Mouse (Mus musculus) urinary bladder, postnatal 25 days (tissue): ENCODE results near the gene Zfp524.
"Not testable (repeated sequence)": the region's sequence is repeated elsewhere in the genome, so short reads cannot be mapped to it uniquely, and the experiment has no call there.

Source experiments
- DNase-seq: peaks from one replicate; pipeline ENCODE4 v3.0.0; 2022; ENCODE audit warnings: low spot score

Gene Zfp524

DNA sequence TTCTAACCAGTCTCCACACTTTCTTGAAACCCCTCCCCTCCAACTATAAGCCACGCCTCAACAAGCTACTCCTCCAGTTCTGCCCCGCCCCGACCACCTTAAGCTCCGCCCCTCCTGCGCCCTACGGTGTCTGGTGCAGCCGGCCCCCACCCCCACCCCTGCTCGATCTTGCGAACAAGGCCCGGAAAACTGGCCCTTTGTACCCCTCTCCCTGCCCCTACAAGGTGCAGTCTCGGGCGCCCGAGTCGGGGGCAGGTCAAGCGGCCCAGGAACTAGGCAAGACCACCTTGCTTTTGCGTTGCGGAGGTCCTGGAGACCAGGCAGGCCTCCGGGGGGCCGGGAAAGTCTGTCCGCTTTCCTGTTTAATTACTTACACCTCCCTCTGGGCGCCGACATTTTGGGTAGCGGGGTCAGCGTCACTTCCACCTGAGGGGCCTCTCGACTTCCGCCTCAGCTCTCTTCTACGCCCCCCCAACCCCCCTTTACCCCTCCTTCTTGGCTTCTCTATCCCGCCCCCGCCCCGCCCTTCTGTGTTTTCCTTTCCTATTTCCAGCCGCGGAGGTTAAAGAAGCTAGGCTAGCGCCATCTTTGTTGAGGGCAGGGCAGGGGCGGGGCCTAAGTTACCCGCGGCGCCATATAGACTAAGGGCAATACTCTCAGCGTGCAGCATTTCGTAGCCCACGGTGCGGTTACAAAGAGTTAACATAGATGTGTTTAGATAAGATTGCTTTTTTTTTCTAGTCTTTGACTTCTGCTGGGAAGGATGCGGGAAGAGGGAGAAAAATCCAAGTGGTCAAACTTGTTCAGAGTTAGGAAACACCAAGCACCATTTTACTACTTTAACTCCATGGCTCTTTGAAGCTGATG lies at the start of gene Zfp524, which contains the start of gene Fiz1:
Gene Zfp524, plus strand, starts transcription at position 165 of the 867 bp plus-strand sequence.
Gene Fiz1, minus strand, starts transcription at position 447 of the 867 bp plus-strand sequence.
- peak; percentile 97 for DNase-seq

DNA sequence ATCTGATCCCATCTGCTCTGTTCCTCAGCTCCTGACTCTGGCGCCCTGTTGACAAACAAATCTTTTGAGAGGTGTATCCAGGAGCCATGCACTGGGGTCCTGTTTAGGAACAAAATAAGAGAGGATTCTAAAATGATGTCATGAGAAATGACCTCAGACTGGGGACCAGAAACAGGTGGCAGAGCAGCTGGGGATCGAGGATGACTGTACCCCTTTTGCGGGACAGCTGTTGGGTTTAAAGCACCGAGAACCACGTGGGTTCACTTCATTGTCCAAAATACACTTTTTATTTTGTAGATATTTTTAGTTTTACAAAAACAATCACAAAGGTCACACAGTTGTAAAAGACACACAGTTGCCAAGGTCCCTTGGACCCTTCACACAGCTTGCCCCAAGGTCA lies 49.2 kb upstream of the Zfp524 start:
- DNase-seq, result no peak

DNA sequence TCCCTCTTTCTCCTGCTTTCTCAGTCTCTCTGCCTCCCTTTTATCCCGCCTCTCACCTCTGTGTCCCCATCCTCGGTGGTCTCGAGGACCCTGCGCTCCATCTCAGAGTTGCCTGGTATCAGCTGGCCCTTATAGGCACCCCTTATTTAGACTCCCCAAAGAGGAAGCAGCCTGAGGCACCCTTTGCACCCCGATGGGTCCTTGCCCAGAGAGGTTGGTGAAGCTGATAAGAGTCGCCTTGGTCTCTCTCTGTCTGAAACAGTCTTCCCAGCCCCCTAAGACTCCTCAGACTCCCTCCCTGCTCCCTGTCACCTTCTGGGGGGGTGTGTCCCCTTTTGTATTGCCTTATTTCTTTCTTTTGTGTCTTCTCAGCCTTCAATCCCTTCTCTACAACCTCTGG lies 43.1 kb upstream of the Zfp524 start, which contains the start of gene Sbk3:
Gene Sbk3, minus strand, starts transcription at position 101 of the 400 bp plus-strand sequence.
- DNase-seq, result no peak

DNA sequence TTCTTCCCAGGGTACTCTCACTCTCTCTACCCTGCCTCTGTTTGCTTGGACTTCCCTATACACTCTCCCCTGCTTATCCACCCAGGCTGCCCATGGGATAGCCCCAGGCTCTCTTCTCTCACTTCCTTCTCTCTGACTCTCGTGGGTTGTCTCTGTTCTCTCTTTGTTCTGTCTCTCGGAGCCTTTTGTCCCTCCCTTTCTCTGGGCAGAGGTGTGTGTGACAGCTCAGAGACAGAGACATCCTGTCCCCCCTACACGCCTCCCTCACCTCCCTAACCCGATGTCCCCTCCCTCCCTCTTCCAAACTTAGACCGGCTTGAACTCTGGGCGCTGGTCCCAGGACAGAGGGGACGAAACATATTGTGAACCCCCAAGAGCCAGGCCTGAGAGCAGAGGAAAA lies 42.5 kb upstream of the Zfp524 start:
- DNase-seq, result no peak

DNA sequence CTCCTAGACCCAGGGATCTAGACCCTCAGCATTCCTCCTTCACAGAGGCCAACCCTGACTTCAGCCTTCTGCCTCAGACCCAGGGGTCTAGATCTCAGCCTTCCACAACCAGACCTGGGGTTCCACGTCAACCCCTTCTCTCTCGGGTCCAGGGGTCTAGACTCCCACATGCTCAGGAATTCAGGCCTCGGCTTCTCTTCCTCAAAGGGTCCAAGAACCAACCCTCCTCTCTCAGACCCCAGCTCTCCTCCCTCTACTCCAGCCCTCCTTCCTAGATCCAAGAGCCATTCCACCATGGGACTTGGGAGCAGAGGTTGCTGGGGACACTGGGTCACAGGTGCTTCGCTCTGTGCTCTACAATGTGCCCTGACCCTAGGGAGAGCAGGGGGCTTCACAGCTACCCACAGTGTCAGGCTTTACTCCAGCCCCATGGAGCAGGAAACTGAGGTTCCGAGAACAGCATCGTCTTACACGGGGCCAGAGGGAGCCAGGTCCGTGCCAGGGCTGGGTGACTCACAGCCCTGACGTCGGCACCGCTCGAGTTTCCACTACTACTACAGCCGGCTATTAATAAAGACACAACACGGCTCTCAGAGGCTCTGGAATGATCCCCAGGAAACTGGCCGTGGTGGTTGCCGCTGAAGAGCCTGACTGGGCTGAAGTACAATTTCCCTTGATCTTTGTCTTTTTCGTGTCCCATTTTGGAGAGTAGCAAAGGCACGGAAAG lies 41.7 kb upstream of the Zfp524 start:
- peak; percentile 24 for DNase-seq

DNA sequence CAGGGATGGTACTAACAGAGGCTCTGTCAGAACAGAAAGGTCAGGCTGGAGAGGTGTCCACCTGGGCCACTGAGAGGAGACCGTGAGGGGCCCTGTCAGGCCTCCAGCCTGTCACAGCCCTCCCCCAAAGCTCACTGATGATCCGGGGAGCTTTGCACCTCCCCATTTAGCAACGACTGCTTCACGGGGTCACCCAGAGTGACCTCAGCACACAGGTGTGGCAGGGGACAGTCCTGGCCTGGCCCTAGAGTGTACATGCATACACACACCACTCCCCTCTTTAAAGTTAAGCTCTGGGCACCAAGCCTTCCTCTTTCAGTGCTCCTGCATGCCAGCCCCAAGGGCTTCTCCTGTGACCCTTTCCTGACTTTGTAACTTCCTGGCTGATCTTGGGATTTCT lies 38.8 kb upstream of the Zfp524 start:
- no peak for DNase-seq

DNA sequence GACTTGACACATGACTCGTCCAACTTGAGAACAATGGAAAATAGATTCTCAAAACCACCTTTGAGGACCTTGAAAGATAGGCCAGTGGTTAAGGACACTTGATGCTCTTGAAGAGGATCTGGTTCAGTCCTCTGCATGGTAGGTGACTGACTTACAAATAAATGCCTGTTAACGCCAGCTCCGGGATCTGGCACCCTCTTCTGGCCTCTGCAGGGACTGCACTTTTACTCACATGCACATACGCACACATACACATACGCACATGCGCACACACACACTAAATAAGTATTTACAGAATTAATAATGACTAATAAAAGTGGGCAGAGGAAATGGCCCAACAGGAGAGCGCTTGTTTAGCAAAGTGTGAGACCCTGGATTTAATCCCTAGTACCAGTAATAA lies 37.4 kb upstream of the Zfp524 start:
- no peak for DNase-seq

DNA sequence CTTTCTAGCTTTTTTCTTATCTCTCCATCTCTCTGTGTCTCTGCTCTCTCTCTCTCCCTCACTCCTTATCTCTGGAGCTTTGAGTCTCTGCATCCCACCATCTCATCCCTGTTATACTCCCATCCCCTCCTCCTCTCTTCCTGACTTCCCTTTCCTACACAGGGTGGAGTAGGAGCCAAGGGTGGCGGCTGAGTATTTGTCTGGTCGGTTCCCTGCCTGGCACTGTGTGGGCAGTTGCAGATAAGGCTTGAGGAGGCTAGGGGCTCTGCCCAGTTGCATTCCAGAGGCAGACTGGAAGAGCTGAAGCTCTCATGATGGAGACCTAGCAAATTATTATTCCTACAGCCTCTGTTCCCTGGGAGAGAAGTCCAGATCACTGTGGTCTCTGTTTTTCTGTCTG lies 26.0 kb upstream of the Zfp524 start:
- DNase-seq, result no peak

DNA sequence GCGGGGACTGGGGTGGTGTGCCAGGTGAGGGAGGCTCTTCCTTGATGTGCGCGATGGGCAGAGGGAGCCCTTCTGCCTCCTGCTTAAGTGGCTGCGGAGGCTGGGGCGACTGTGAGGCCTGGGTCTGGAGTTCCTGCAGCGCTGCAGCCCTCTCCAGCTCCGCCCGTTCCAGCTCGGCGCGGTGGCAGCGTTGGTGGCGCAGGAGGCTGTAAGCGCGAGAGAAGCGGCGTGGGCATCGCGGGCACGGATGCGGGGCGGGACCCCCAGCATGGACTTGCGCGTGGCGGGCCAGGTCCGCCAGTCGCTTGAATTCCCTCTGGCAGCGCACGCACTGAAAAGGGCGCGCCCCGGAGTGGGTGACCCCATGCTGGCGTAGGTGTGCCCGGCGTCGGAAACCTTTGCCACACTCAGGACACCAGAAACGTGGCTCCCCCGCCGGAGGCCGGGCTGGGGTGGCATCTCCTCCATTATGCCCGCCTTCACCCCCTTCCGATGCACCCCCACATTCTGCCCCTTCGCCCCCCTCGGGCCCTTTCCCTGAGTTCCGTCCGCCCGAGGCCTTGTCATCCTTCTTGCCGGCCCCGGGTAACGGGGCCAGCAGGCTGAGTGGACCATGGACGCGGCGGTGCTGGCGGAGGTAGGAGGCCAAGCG lies 20.7 kb upstream of the Zfp524 start:
- no peak for DNase-seq

DNA sequence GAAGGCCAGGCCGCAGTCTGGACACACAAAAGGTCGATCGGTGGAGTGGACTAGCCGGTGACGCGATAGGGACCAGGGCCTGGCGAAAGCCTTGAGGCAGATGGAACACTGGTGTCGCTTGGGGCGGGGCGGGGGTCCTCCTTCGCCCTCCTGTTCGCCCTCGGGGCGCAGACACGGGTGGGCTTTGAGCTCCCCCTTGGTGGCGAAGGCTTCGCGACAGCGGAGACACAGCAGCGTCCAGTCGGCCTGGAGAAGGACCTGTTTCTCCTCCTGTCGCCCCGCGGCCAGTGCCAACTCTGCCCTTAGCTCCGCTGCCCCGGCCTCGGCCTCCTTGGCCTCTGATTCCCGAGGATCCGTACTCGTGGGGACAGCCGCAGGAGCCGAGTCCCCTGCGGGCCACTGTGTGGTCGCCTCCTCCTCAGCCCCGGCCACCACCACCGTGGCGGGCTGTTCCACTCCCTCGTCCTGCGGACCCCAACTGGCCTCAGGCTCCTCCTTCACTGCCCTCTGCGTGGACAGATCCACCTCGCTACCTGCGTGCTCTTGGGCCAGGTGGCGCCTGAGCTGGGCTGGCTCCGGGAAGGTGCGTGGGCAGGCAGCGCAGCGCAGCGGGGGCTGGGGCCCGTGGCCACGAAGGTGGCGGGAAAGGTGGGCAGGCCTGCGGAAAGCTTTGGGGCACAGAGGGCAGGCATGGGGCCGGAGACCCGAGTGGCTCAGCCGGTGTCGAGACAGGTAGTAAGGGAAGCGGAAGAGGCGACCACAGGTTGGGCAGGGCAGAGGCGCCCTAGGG lies 20.0 kb upstream of the Zfp524 start:
- DNase-seq, result no peak

DNA sequence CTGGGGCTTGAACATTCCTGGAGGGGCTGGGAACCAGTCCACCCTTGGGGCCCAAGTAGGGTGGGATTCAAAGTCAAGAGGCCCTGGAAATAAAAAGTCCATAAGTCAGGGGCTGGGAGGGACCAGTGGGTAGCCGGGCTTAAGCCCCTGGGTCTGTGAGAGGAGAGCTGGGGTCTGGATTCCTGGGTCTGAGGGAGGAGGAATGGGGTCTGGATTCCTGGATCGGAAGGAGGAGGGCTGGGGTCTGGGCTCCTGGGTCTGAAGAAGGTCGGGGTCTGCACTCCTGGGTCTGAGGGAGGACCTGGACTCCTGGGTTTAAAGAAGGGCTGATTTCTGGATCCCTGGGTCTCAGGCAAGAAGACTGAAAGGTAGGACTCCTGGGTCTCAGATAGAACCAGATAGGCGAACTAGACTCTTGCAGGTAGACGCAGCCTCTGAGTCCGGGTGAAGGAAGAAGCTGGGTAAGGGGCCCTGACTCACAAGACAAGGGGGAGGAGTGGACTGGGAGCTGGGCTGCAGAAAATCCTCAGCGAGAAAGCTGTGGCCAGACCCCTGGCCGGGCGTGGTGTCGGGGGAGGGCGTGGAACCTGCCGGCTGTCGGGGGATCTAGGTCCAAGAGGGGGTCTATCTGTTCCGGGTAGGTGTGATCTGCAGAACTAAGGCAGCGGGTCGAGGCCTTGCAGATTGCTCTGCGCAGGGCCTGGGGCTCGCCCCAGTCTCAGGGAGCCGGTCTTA lies 18.8 kb upstream of the Zfp524 start:
- DNase-seq, result no peak

DNA sequence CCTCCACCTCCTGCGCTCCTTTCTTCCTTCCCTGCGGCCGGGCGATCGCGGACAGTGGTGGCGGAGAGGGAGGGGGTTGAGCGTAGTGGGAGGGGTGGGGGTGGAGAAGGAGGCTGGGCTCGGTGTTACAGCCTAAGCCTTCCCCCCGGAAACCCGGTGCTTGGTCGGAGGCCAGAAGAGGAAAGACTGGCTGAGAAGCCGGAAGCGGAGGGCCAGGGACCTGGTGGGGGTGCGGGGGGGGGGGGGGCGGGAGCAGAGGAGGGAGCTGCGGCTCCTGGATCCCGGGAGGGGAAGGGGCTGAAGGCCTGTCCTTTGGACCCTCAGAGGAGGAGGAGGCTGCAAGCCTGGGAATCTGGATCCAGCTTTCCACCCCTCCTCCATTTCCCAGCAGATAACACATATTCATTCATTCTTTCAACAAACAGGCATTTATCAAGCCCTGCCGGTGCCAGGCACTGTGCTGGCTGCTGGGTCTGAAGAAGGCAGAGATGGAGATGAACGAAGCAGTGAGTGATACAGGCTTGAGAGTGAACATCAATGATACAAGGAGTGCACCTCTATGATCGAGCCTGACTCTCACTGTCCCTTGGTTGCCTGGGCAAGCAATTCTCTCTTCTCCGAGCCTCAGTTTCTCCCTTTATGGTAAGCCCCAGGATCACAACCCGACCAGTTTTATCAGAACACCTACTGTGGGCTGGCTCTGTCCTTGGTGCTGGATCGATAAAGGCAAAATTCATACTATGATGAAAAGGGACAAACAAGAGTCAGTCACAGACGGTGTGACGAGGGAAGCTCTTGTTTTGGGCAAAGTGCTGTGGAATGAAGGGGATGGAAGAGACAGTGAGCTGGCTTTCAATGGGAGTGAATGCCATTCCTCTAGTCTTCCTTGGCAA lies 18.0 kb upstream of the Zfp524 start, which contains the start of gene Zfp579:
Gene Zfp579, minus strand, starts transcription at position 156 of the 893 bp plus-strand sequence.
- DNase-seq, result peak; percentile 93

DNA sequence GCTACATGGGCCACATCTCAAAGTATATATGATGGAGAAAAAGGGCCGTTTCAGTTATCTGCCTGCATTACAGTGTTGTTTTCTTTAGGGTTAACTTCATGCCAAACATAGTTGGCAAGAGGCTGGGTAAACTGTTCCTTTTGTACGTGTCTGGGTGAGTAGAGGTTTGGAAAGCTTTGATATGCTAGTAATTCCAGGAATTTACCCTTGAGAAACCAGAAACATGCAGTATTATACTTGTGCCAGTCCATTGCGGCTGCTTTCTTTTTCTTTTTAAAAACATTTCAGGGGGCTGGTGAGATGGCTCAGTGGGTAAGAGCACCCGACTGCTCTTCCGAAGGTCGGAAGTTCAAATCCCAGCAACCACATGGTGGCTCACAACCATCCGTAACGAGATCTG lies 17.3 kb upstream of the Zfp524 start:
- DNase-seq, result no peak

DNA sequence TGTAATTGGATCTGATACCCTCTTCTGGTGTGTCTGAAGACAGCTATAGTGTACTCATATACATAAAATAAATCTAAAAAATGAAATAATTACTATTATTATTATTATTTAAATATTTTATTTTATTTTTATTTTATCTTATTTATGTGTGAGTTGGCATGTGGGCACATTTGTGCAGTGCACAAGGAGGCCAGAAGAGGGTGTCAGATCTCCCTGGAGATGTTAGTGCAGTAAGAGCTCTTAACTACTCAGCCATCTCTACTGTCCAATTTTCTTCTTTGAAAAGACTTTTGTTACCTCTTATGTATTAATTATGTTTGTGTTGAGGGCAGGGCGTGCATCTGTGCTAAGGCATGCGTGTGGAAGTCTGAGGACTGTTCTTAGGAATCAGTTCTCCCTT lies 14.3 kb upstream of the Zfp524 start:
- DNase-seq, result no peak

DNA sequence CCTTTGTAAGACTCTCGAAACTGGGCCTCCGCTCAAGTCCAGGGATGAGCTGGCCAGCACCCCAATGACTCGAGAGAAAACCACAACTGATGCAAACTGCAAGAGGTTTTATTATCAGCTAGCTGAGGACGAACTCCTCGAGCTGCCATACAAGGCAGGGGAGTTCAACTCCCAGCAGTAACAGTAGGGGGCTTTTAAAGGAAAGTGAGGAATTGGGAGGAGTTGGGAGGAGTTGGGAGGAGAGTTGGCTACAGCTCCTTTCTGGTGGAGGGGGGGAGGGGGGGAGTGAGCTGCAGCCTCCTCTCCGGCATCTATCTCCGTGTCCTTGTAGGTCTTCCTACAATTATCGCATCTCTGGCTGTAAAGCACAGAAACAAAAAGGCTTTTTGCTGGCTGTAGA lies 11.3 kb upstream of the Zfp524 start:
- not testable (repeated sequence) for DNase-seq

DNA sequence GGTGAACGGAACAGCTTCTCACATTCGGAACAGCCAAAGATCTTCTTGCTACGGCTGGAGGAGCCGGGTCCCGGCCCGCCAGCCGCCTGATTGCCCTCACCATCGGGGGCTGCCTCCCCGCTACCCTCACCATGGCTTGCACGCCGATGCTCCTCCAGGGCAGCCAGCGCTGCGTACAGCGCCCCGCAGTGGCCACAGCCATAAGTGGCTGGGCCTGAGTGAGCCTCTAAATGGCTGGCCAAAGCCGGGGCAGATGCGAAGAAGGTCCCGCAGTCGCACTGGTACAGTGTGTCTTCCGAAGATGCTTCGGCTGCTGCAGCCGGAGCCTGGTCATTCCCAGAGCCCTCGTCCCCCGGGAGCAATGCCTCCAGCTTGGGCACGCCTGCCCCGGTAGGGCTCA lies 6.0 kb upstream of the Zfp524 start:
- DNase-seq, result no peak

DNA sequence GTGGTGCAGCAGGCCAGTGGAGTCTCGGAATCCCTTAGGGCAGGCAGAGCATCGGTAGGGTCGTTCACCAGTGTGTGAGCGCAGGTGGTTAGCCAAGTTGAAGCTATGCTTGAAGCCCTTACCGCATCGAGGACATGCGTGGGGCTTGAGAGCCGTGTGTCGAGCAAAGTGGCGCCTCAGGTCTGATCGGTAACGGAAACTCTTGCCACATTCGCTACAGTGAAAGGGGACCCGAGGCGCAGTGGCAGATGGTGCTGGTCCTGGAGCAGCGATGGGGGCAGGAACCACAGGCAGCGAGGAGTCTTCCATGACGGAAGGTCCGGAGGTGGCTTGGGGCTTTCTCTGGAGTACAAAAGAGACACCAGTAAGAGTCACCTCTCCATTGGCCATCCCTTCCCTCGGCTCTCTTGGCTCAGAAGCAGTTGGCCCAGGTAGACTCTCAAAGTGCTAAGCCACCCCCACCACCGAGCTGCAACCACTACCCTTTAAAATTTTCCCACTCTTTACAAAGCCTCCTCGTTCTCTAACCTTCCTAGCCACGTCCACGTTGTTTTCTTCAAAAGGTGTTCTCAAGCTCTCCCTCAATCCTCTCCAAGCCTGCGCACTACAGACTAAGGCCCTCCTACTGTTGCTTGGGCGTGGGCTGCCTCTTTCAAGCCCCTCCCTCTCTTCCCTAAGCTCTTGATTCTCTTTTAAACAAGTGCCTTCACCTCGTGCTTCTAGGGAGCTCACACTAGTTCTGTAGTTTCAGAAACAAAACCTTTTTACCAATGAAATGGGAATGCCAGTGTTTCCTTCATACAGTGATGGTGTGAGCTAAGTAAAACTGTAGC lies 1.3 kb upstream of the Zfp524 start:
- no peak for DNase-seq

DNA sequence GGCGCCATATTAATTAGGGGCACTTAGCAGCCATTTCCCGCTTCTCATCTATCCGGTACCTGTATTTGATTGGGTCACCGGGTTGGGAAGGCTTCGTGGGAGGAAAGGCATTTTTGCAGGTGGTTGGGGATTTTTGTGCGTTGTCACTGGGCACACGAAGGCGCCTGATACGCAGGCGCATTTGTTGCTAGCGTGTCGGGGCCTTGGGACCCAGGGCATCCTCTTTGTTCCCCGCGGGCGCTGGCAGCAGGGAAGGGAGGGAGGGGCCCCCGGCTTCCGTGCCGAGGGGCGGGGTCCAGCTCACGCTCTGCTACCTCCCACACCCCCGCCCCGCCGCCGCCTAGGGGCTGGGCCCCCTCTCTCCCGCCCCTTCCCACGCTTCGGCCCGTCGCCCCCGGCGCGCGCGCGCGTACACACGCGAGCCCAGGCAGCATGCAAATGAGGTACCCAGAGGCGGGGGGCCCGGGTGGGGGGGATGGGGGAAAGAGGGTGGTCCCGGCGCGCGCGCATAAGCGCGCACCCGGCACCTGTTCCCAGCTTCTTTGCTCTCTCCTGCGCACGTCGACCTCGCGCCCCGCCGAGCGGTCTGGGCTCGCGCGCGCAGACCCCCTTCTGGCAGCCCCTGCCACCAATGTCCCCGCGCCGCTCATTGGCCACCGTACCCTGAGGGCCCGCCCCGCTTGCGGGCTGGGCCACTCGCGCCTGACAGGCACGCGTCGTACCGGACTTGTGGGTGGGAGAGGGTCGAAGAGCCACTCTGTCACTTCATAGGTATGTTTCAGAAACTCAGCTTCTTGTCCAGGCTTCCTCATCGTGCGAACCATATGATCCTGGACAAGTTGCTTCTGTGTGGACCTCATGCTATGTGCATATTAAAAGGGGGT lies 1.1 kb downstream of the Zfp524 start, which contains the start of gene Gm44973:
Gene Gm44973, plus strand, starts transcription at position 379 of the 884 bp plus-strand sequence.
- peak; percentile 89 for DNase-seq
